Mouse (Mus musculus) retina, postnatal 1 day (tissue): ENCODE measurements at regions not wholly inside any gene's neighbourhood (a gene's known extent, or its start where the extent isn't known, plus 50 kb on each side); places are given as distances from the start of the nearest gene placed in this dataset.

Experiments
- DNase-seq: peaks from one replicate; pipeline ENCODE4 v3.0.0-alpha.2; 2012

- no peak for DNase-seq
Measured at GRCm38 (mm10) chr2:133373543-133373942, 178.4 kb upstream of the Bmp2 start.

DNA sequence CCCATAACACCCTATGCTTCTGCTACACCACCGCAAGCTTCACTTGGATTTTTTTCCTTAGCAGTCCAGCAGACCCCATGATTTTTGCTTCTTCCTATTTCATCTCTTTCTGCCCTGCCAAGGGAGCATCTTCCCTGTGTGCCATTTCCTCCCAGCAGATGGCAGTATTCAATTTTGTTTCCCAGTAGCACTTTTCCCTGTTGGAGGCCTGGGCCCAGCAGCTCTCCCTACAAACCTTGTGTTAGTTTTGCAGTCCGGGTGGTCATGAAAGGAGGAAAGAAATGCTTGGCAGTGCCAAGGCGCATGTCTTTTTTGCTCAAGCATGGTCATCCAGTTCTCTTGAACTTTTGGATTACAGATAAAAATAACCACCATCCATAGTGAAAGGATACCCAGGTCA is 170.9 kb upstream of the Bmp2 start:
- peak; percentile 4 for DNase-seq

- DNase-seq: no peak
Measured at GRCm38 (mm10) chr2:133383135-133383920, 168.6 kb upstream of the Bmp2 start.

DNA sequence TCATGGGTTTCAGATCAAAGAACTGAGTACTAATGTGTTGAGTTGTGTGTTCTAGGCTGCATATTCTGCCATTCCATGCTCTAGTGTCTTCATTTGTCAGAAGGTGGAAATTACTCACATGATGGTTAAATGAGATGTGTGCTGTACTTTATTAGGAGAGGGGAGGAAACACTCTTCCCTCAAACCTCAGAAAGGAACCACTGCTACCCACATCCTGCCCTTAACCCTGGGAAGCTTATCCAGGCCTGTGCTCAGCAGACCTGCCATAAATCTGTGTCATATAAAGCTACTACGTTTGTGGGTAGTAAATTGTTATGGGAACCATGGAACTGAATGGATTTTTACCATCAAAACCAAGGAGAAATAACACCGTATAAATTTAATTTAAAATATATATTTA is 166.7 kb upstream of the Bmp2 start:
- no peak for DNase-seq

- DNase-seq: no peak
Measured at GRCm38 (mm10) chr2:133387349-133387748, 164.6 kb upstream of the Bmp2 start.

GRCm38 (mm10) chr2:133392298-133392697 is 159.7 kb upstream of the Bmp2 start:
- no peak for DNase-seq

DNA sequence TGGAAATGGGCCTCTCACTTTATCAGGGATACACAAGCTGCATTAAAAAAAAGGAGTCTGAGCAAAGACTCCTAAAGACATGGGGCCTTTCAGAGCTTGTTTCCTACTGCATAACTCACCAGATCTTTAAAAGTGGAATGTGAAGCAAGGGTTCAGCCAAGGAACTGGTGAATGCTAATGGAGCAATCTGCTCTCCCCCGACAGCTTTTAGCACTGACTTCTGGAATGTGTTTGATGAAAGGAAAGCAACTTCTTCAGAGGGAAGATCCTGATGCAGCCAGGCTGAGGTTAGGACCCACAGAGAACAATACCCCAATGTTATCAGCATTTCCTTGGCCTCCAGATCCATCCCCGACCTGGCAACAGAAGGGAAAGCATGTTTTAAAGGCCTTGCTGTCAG is 154.4 kb upstream of the Bmp2 start:
- no peak for DNase-seq

DNA sequence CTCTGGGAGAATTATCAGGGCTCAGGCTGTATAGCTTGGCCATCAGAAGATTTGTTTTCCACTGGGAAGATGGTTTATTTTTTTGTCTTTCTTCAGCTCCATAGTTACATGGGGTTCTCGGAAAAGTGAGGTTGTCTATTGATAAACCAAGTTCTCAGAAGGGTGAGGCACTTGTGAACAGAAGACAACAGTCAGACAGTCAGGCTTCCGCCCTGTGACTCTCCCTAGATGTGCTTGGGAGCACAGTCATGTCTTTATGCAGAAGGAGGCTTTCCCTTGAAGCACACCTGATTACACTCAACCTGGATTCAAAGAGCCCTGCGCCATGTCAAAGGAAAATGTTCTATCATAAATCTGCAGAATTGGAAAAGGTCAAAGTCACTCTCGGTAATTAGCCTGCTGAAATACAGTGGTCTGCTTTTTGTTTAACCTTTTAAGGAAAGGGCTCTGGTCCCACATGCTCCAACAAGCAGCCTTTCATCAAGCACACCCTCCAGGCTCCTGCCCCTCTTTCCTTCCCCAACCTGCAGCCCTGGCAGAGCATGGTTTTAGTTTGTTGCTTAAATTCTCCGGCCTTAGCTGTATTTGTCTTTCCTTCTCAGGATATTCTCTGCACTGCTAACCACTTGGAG is 152.8 kb upstream of the Bmp2 start:
- DNase-seq: no peak

- peak; percentile 20 for DNase-seq
Measured at GRCm38 (mm10) chr2:133400963-133401362, 151.0 kb upstream of the Bmp2 start.

DNA sequence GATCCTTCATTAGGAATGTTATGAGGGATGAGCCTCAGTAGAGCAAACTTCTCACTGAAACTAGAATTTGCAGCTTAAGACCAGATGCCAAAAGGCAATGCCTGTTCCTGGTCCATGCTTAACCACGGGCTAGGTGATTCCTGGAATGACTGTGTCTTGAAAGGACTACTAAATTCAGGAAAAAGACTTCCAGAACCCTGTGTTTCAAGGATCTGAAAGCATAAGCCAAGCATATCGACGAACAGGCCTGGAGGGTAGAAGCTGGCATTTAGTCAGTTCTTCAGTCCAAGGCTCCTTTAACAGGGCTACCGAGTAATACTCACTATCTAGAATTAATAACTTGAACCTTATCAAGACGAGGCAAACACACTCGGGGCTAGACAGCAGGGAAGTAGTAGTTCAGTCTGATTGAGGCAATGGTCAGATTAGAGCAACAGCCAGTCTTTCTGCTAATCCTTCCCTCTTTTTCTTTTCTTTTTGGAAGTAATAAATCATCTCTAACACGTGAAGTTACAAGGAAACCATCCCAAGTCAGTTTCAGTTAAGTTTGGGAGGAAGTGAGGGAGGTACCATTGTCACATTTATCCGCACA is 134.9 kb upstream of the Bmp2 start:
- no peak for DNase-seq

DNA sequence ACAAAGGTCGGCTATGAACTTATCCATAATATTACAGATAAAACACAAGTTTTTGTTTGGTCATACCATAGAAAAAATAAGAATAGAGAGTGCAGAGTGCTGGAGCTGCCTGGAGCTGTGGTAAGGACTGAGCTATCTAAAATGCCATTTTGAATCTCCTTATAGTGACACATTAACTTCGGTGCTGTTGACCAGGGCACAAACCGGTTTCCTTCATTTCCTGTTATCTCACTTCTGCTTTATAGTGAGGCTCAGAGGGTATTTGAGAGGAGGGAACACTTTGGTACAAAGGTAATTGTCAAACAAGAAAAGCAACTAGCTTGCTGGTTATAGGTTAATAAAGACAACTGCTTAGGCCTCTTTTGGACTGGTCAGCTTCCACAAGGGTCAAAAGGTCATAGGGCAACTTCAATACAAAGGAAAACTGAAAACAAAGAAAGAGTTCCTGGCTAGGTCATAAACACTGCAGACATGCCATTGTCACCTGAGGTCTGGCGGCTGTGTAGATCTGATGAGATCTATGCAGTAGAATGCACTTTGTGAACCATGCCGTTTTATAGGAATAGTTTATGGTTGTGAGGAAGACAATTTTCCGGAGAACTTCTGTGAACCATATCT is 132.2 kb upstream of the Bmp2 start:
- no peak for DNase-seq

DNA sequence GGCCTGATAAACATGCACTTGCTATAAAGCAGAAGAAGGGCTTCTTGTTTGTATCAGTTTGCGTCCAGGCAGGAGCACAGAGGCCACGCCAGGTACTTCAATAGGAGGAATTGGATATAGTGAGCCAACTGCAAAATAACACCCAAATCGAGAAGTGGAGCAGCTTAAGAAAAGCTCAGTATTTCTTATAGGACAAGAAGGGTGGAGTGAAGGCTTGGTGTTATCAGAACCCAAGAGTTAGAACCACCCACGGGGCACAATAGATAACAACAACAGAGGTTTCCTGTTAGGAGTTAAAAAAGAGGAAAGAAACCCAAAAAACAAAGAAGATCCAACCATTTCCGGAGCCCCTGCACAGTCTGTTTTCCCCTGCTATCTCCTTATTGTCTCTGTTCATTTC is 126.4 kb upstream of the Bmp2 start:
- DNase-seq: no peak

DNA sequence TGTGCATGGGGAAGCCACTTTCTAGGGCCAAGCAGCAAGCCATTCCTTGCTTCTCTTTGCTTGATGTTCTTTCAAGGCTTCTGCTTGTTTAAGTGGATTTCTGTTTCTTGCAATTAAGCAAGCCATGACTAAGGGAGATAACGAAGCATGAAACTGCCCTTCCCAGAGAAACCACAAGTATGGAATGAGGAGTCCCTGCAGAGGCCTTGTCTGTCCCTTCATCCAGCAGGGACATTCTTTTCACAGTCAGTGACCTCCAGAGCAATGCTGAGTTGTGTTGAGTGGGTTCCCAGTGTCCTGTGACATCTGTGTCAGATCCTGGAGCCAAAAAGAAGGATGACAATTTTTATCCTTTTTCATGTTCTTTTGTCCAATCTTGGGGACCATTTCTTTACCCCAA is 124.9 kb upstream of the Bmp2 start:
- DNase-seq: no peak

DNA sequence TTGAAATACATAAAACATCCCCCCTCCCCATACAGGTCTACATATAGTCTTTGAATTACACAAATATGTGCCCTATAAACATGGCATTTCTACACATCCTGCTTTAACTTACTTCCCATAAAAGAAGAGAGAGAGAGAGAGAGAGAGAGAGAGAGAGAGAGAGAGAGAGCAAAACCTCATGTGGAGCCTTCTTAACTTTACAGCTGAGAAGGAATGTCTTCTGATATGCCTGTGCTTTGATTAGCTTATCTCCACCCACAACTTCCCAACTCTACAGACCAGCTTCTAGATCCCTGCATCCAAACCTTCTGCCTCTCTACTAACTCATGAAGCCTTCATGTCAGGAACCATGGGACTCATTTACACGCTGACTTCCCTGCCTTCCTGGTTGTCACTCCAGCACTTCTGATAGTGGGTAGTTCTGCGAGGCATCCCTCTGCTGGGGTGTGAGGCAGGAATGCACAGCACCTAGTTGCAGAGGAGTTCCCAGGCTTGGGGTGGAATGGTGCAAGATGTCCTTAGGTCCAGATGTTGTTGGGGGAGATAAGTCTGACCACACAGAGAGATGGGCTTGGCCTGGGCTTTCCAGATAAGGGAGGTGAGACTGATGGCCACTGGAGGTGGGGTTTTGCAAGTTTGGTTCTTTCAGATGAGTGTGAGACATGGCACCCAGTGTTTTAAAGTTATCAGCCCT is 122.4 kb upstream of the Bmp2 start:
- DNase-seq: no peak

GRCm38 (mm10) chr2:133430741-133431438 is 121.1 kb upstream of the Bmp2 start:
- peak; percentile 10 for DNase-seq

- DNase-seq: no peak
Measured at GRCm38 (mm10) chr2:133432141-133432813, 119.7 kb upstream of the Bmp2 start.

- DNase-seq: no peak
Measured at GRCm38 (mm10) chr2:133436913-133437843, 114.8 kb upstream of the Bmp2 start.

DNA sequence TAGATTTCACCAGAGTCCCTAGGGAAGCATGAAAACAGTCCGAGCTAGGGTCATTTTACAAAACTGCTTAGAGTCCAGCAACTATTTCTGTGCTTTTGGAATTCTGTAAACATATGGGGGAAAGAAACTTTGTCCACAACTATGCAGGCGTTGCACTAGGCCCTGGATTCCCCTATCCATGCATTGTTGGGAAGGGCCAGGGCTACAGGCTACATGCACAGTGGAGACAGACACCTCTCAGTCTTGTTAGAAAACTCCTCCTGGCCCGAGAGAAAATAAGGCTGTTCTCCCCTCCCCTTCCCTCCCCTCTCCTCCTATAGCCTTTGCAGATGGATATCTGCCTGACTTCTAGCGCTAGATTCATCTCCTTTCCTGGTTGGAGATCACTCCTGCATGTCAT is 113.9 kb upstream of the Bmp2 start:
- no peak for DNase-seq

DNA sequence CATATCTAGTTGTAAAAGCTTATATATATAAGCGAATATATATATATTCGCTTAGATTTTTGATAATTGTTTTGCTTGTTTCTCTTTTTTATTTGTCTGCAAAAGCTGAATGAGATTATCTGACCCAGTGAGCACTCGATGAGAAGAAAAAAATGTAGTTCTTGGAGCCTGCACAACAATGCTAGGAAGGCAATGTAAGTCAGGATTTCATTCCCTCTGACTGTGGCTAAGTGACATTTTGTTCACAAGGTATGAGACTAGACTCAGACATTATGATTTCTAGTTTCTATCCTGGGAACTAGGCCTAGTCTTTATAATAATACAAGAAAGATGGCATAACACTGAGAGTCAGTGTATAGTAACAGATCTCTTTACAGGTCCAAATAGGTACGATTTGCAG is 108.9 kb upstream of the Bmp2 start:
- DNase-seq: no peak

DNA sequence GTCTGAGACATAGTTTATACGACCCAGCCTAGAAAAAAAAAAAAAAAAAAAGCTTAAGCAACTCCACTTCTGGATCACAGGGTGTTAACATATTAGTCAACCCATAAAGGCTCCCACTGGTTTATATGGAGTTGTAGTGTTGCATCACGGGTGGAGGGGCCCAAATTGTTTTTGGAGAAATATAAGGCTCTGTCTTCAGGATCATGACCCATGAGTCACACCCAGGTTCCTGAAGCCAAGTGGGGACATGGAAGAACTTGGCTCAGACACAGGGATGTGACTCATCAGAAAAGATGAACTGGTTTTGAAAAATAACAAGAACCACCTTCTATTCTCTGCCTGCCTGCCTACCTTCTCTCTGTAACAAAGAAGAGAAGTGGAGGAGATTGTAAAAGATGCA is 108.5 kb upstream of the Bmp2 start:
- no peak for DNase-seq

GRCm38 (mm10) chr2:133452947-133453346 is 99.0 kb upstream of the Bmp2 start:
- DNase-seq: no peak
